Mouse (Mus musculus) MEL (cell line): ENCODE data around the gene Slc1a7. TPM values are rescaled to one million over a fixed set of nuclear protein-coding genes. Genes with fewer than 3 reads are reported as not detected.

ENCODE experiments used
- DNase-seq: peaks from one replicate; pipeline ENCODE4 v3.0.0; 2011; ENCODE audit warnings: low read depth, low spot score
- H3K27ac ChIP-seq: 2 replicates; pipeline ENCODE4 v1.5.1; 2012; ENCODE audit warnings: low read depth, mild to moderate bottlenecking, control low read depth, low read length, moderate library complexity; ENCODE audit not compliant: control insufficient read depth
- H3K27me3 ChIP-seq, 2 experiments: fragments of 150-350 bp in 1 of 2; sonication (generic) in 1 of 2; 2 replicates each; pipeline ENCODE4 v1.6.1; 2012; ENCODE audit warnings: low read length in 2 of 2, mild to moderate bottlenecking in 2 of 2, improper control_type of control experiment in 1 of 2, moderate library complexity in 1 of 2; ENCODE audit not compliant: insufficient read depth in 2 of 2, control insufficient read depth in 1 of 2
- H3K36me3 ChIP-seq, 2 experiments: 2 replicates each; pipeline ENCODE4 v1.6.1; 2012 to 2014; ENCODE audit warnings: low read length in 2 of 2, improper control_type of control experiment in 1 of 2, inconsistent platforms in 1 of 2, mild to moderate bottlenecking in 1 of 2; ENCODE audit not compliant: insufficient read depth in 2 of 2, control insufficient read depth in 1 of 2
- H3K4me1 ChIP-seq, 2 experiments: fragments of 150-350 bp in 1 of 2; sonication (generic) in 1 of 2; 2 replicates each; pipeline ENCODE4 v1.6.1; 2012; ENCODE audit warnings: low read length in 2 of 2, improper control_type of control experiment in 1 of 2, mild to moderate bottlenecking in 1 of 2; ENCODE audit not compliant: insufficient read depth in 2 of 2, control insufficient read depth in 1 of 2
- H3K4me3 ChIP-seq, 2 experiments: fragments of 150-350 bp in 1 of 2; sonication (generic) in 1 of 2; 2 replicates each; pipeline ENCODE4 v1.5.1; 2012; ENCODE audit warnings: low read depth in 2 of 2, low read length in 2 of 2, mild to moderate bottlenecking in 2 of 2, moderate library complexity in 2 of 2, control low read depth in 1 of 2, improper control_type of control experiment in 1 of 2; ENCODE audit not compliant: control insufficient read depth in 1 of 2, insufficient read depth in 1 of 2
- H3K79me2 ChIP-seq: 2 replicates; pipeline ENCODE4 v1.6.1; 2012; ENCODE audit warnings: mild to moderate bottlenecking, low read length, moderate library complexity; ENCODE audit not compliant: control insufficient read depth, poor library complexity, insufficient read depth
- H3K9ac ChIP-seq: 2 replicates; pipeline ENCODE4 v1.6.1; 2012; ENCODE audit warnings: low read depth, mild to moderate bottlenecking, control low read depth, low read length, moderate library complexity; ENCODE audit not compliant: control insufficient read depth, poor library complexity, severe bottlenecking
- H3K9me3 ChIP-seq: fragments of 150-350 bp; sonication (generic); replicated peaks from 2 replicates; pipeline ENCODE4 v1.6.1; 2012; ENCODE audit warnings: mild to moderate bottlenecking, low read length, improper control_type of control experiment, moderate library complexity; ENCODE audit not compliant: insufficient read depth
- BHLHE40 ChIP-seq: IDR thresholded peaks from 2 replicates; pipeline ENCODE4 v1.6.1; 2012; ENCODE audit warnings: low read depth, mild to moderate bottlenecking, inconsistent platforms, low read length, improper control_type of control experiment, borderline replicate concordance
- CHD1 ChIP-seq: IDR thresholded peaks from 2 replicates; pipeline ENCODE4 v1.6.1; 2012; ENCODE audit warnings: low read depth, mild to moderate bottlenecking, inconsistent platforms, low read length, improper control_type of control experiment
- CHD2 ChIP-seq: IDR thresholded peaks from 2 replicates; pipeline ENCODE4 v1.6.1; 2011; ENCODE audit warnings: low read length, improper control_type of control experiment
- CTCF ChIP-seq, 3 experiments: IDR thresholded peaks in 2 of 3; conservative IDR thresholded peaks in 1 of 3; 2 replicates each; pipeline ENCODE4 v1.5.1; 2011 to 2012; ENCODE audit warnings: low read length in 3 of 3, low read depth in 2 of 3, mild to moderate bottlenecking in 2 of 3, improper control_type of control experiment in 1 of 3, inconsistent platforms in 1 of 3, mixed read lengths in 1 of 3, moderate library complexity in 1 of 3; ENCODE audit not compliant: control insufficient read depth in 1 of 3, insufficient read depth in 1 of 3, poor library complexity in 1 of 3, severe bottlenecking in 1 of 3
- EP300 ChIP-seq, 2 experiments: IDR thresholded peaks; 2 replicates each; pipeline ENCODE4 v1.6.1; 2011; ENCODE audit warnings: improper control_type of control experiment in 2 of 2, low read length in 2 of 2, low read depth in 1 of 2, mild to moderate bottlenecking in 1 of 2
- ETS1 ChIP-seq: IDR thresholded peaks from 2 replicates; pipeline ENCODE4 v1.6.1; 2012; ENCODE audit warnings: low read depth, mild to moderate bottlenecking, inconsistent platforms, low read length, improper control_type of control experiment, moderate library complexity
- GABPA ChIP-seq: IDR thresholded peaks from 2 replicates; pipeline ENCODE4 v1.6.1; 2012; ENCODE audit warnings: low read depth, mild to moderate bottlenecking, inconsistent platforms, low read length, improper control_type of control experiment, moderate library complexity
- GATA1 ChIP-seq: IDR thresholded peaks from 2 replicates; pipeline ENCODE4 v1.6.1; 2011; ENCODE audit warnings: low read depth, low read length, improper control_type of control experiment
- HCFC1 ChIP-seq: IDR thresholded peaks from 2 replicates; pipeline ENCODE4 v1.6.1; 2012; ENCODE audit warnings: low read depth, mild to moderate bottlenecking, inconsistent platforms, low read length, improper control_type of control experiment, moderate library complexity
- JUND ChIP-seq: IDR thresholded peaks from 2 replicates; pipeline ENCODE4 v1.6.1; 2011; ENCODE audit warnings: low read depth, mild to moderate bottlenecking, improper control_type of control experiment, low read length
- KAT2A ChIP-seq: conservative IDR thresholded peaks from 2 replicates; pipeline ENCODE4 v1.6.1; 2012; ENCODE audit warnings: low read depth, low read length, improper control_type of control experiment, inconsistent platforms
- MAFK ChIP-seq: IDR thresholded peaks from 2 replicates; pipeline ENCODE4 v1.6.1; 2011; ENCODE audit warnings: low read depth, mild to moderate bottlenecking, low read length, improper control_type of control experiment, borderline replicate concordance
- MAZ ChIP-seq: IDR thresholded peaks from 2 replicates; pipeline ENCODE4 v1.6.1; 2012; ENCODE audit warnings: low read depth, mild to moderate bottlenecking, inconsistent platforms, low read length, improper control_type of control experiment
- MEF2A ChIP-seq: IDR thresholded peaks from 2 replicates; pipeline ENCODE4 v1.6.1; 2014; ENCODE audit warnings: low read depth, mild to moderate bottlenecking, inconsistent platforms, low read length, improper control_type of control experiment; ENCODE audit not compliant: poor library complexity, insufficient replicate concordance, severe bottlenecking; ENCODE audit errors: extremely low read depth
- MXI1 ChIP-seq: IDR thresholded peaks from 2 replicates; pipeline ENCODE4 v1.6.1; 2011; ENCODE audit warnings: mild to moderate bottlenecking, low read depth, low read length, improper control_type of control experiment
- MYB ChIP-seq: IDR thresholded peaks from 2 replicates; pipeline ENCODE4 v1.6.1; 2011; ENCODE audit warnings: mild to moderate bottlenecking, low read depth, low read length, improper control_type of control experiment
- MYC ChIP-seq: IDR thresholded peaks from 2 replicates; pipeline ENCODE4 v1.6.1; 2011; ENCODE audit warnings: low read depth, mild to moderate bottlenecking, low read length, improper control_type of control experiment, moderate library complexity
- NELFE ChIP-seq: IDR thresholded peaks from 2 replicates; pipeline ENCODE4 v1.6.1; 2011; ENCODE audit warnings: low read depth, low read length, improper control_type of control experiment
- NRF1 ChIP-seq: IDR thresholded peaks from 2 replicates; pipeline ENCODE4 v1.6.1; 2014; ENCODE audit warnings: low read depth, mild to moderate bottlenecking, inconsistent platforms, low read length, improper control_type of control experiment, moderate library complexity; ENCODE audit not compliant: poor library complexity, insufficient read depth, severe bottlenecking
- POLR2A ChIP-seq, 2 experiments: IDR thresholded peaks; 2 replicates each; pipeline ENCODE4 v1.6.1; 2011 to 2012; ENCODE audit warnings: low read length in 2 of 2, mild to moderate bottlenecking in 2 of 2, control low read depth in 1 of 2, improper control_type of control experiment in 1 of 2, low read depth in 1 of 2, moderate library complexity in 1 of 2; ENCODE audit not compliant: control insufficient read depth in 1 of 2, insufficient read depth in 1 of 2, poor library complexity in 1 of 2
- POLR2AphosphoS5 ChIP-seq: IDR thresholded peaks from 2 replicates; pipeline ENCODE4 v1.6.1; 2012; ENCODE audit warnings: low read depth, borderline replicate concordance, mild to moderate bottlenecking, inconsistent platforms, low read length, moderate library complexity, mixed read lengths
- RAD21 ChIP-seq: IDR thresholded peaks from 2 replicates; pipeline ENCODE4 v1.6.1; 2011; ENCODE audit warnings: mild to moderate bottlenecking, low read depth, low read length, improper control_type of control experiment
- RCOR1 ChIP-seq: IDR thresholded peaks from 2 replicates; pipeline ENCODE4 v1.6.1; 2012; ENCODE audit warnings: low read depth, mild to moderate bottlenecking, inconsistent platforms, low read length, improper control_type of control experiment
- SIN3A ChIP-seq: IDR thresholded peaks from 2 replicates; pipeline ENCODE4 v1.6.1; 2012; ENCODE audit warnings: low read length, improper control_type of control experiment, inconsistent platforms
- SMC3 ChIP-seq: IDR thresholded peaks from 2 replicates; pipeline ENCODE4 v1.6.1; 2011; ENCODE audit warnings: low read depth, low read length, improper control_type of control experiment
- TAL1 ChIP-seq: IDR thresholded peaks from 2 replicates; pipeline ENCODE4 v1.6.1; 2012; ENCODE audit warnings: mild to moderate bottlenecking, inconsistent platforms, low read length, moderate library complexity, mixed read lengths
- TCF12 ChIP-seq: IDR thresholded peaks from 2 replicates; pipeline ENCODE4 v1.6.1; 2014; ENCODE audit warnings: low read depth, mild to moderate bottlenecking, inconsistent platforms, low read length, improper control_type of control experiment, moderate library complexity
- UBTF ChIP-seq: IDR thresholded peaks from 2 replicates; pipeline ENCODE4 v1.6.1; 2012; ENCODE audit warnings: low read depth, mild to moderate bottlenecking, inconsistent platforms, low read length, improper control_type of control experiment, moderate library complexity, borderline replicate concordance; ENCODE audit not compliant: insufficient read depth
- USF1 ChIP-seq: IDR thresholded peaks from 2 replicates; pipeline ENCODE4 v1.6.1; 2014; ENCODE audit warnings: low read depth, mild to moderate bottlenecking, inconsistent platforms, low read length, improper control_type of control experiment, moderate library complexity
- ZC3H11A ChIP-seq: IDR thresholded peaks from 2 replicates; pipeline ENCODE4 v1.6.1; 2012; ENCODE audit warnings: low read depth, mild to moderate bottlenecking, inconsistent platforms, low read length, improper control_type of control experiment
- ZKSCAN1 ChIP-seq: IDR thresholded peaks from 2 replicates; pipeline ENCODE4 v1.6.1; 2012; ENCODE audit warnings: low read depth, mild to moderate bottlenecking, inconsistent platforms, low read length, improper control_type of control experiment, moderate library complexity
- ZMIZ1 ChIP-seq: IDR thresholded peaks from 2 replicates; pipeline ENCODE4 v1.6.1; 2012; ENCODE audit warnings: low read depth, mild to moderate bottlenecking, inconsistent platforms, low read length, improper control_type of control experiment, moderate library complexity
- ZNF384 ChIP-seq: IDR thresholded peaks from 2 replicates; pipeline ENCODE4 v1.6.1; 2012; ENCODE audit warnings: low read depth, mild to moderate bottlenecking, inconsistent platforms, low read length, improper control_type of control experiment
- polyA plus RNA-seq, 2 experiments: library from polyadenylated mRNA; stranded (reverse) in 1 of 2; unstranded in 1 of 2; fragments of >175 nt in 1 of 2; fragments of >200 nt in 1 of 2; gene quantifications; 2 replicates each; pipeline versions ENCODE4 v1.2.1 to v1.2.4; 2012; ENCODE audit warnings: low replicate concordance in 2 of 2, low read depth in 1 of 2; ENCODE audit not compliant: insufficient read length in 2 of 2, insufficient read depth in 1 of 2, missing spikeins in 1 of 2
- total RNA-seq: library from RNA; depleted of rRNA; stranded (reverse); fragments of 300-350 nt; gene quantifications from 2 replicates; pipeline ENCODE4 v1.2.3, GENCODE M21; 2012

Gene Slc1a7
- total and polyA plus RNA-seq, 3 experiments: 0.68 TPM; not detected in 2

DNA sequence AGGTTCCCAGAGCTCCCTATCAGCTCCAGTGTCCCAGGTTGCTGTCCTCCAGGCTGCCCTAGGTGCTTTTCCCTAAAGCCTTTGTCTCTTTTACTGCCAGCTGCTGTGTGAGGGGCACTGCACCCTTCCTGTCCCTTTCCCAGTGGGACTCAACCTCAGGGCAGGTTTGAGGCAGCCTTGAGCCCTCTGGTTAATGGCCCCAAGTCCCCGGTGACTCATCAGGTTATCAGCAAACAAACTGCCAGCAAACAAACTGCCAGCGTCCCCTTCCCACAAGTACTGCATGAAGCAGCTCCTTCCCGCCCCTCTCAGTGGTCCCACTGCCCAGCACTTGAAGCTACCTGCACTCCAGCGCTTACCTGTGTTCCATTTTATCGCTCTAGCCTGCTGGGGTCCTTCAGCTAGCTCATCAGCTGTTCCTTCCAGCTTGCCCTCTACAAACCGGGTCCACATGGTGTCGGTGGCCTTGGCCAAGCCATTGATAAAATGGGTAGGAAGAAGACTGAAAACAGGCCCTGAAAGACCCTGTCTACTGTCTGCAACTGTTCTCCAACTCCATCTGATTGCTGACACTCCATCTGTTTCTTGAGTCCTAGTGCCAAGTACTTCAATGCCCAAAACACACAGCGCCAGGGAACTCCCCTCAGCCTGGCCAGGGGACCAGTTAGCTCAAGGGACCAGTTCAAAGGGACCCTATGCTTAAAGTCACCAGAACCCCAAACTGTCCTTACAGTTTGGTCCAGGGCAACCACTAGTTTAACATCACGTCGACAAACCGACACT, 18.4 kb downstream of the Slc1a7 start:
- DNase-seq: peak; percentile 34

DNA sequence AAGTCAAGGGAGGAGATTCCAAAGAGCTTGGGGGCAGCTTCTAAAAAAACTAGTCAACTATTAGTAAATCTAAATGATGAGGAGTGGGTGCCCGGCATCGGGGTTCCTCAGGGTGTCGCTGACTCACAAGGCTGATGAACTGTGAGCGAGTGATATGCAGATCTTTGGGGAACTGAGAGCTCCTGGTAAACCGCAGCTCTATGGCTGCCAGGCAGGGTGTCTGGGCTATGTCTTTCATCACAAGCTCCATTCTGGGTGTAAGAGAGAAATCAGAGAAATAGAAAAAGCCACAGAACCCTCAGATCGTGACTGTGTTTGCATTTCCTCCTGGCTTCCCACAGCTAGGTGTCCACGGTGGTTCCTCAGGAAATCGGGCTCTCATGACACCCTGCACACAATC, 20.8 kb downstream of the Slc1a7 start:
- no peaks in the 10 kb centered on the region for H3K79me2 ChIP-seq
- peaks cover 3 to 9% of the 10 kb centered on the region in 2 experiments; a peak in 3 of 4 replicates for H3K27me3 ChIP-seq
- H3K4me1 ChIP-seq: peaks cover 0 to 30% of the 10 kb centered on the region in 2 experiments; a peak in 2 of 4 replicates
- no peak overlapping the region for H3K27ac ChIP-seq
- no peaks in the 10 kb centered on the region for H3K9me3 ChIP-seq
- DNase-seq: peak; percentile 86
- H3K36me3 ChIP-seq: peaks cover 0 to 8% of the 10 kb centered on the region in 2 experiments; a peak in 2 of 4 replicates
- peak; percentile 90 for TF ChIP-seq RCOR1
- no peak for TF ChIP-seq UBTF
- TF ChIP-seq CTCF (IDR thresholded peaks at IDR 0.05 in 2 of 3, conservative IDR thresholded peaks at IDR 0.05 in 1 of 3; ENCODE audit: control insufficient read depth in 1 of 3, insufficient read depth in 1 of 3, low read depth in 2 of 3, low read length in 3 of 3, poor library complexity in 1 of 3, severe bottlenecking in 1 of 3): peak in 2 of 3 experiments; percentile 48 to 51; a peak in 4 of 6 replicates
- peak; percentile 4; the same call in 1 of the 2 replicates for TF ChIP-seq ZC3H11A
- TF ChIP-seq BHLHE40: peak; percentile 78; the same call in 1 of the 2 replicates
- peak; percentile 74 for TF ChIP-seq TAL1
- no peak for TF ChIP-seq MAFK
- TF ChIP-seq TCF12: peak; percentile 87
- no peak for TF ChIP-seq ZKSCAN1
- TF ChIP-seq GABPA: no peak
- peak; percentile 89 to 92 for TF ChIP-seq EP300 (IDR thresholded peaks at IDR 0.05; ENCODE audit: low read depth in 1 of 2, low read length in 2 of 2)
- TF ChIP-seq RAD21: peak; percentile 58
- TF ChIP-seq ETS1: no peak
- no peak for TF ChIP-seq KAT2A
- no peak for TF ChIP-seq NELFE
- peak; percentile 50 for TF ChIP-seq SMC3
- peak; percentile 88 for TF ChIP-seq GATA1
- H3K4me3 ChIP-seq: no peak overlapping the region
- H3K9ac ChIP-seq: no peak overlapping the region

More for the DNA sequence above, 18.4 kb downstream of the Slc1a7 start:
- H3K27me3 ChIP-seq: peaks cover 1 to 8% of the 10 kb centered on the region in 2 experiments; a peak in 3 of 4 replicates
- peaks cover 0 to 38% of the 10 kb centered on the region in 2 experiments; a peak in 2 of 4 replicates for H3K4me1 ChIP-seq
- H3K27ac ChIP-seq: no peak overlapping the region
- no peak overlapping the region for H3K9ac ChIP-seq
- H3K79me2 ChIP-seq: no peaks in the 10 kb centered on the region
- H3K9me3 ChIP-seq: no peaks in the 10 kb centered on the region
- peaks cover 0 to 15% of the 10 kb centered on the region in 2 experiments; a peak in 2 of 4 replicates for H3K36me3 ChIP-seq
- TF ChIP-seq CHD2 (no peak), POLR2AphosphoS5 (no peak), MAZ (no peak), JUND (no peak), CTCF (IDR thresholded peaks at IDR 0.05 in 2 of 3, conservative IDR thresholded peaks at IDR 0.05 in 1 of 3; ENCODE audit: control insufficient read depth in 1 of 3, insufficient read depth in 1 of 3, low read depth in 2 of 3, low read length in 3 of 3, poor library complexity in 1 of 3, severe bottlenecking in 1 of 3) (no peak), ETS1 (no peak), MYC (no peak), NELFE (no peak), ZNF384 (no peak), ZKSCAN1 (no peak), GATA1 (0 out of 2 replicates have a peak, but pooled peaks have one; percentile 13), ZMIZ1 (no peak), NRF1 (no peak), MXI1 (no peak), SIN3A (no peak), ZC3H11A (no peak), CHD1 (no peak), POLR2A (IDR thresholded peaks at IDR 0.05; ENCODE audit: control insufficient read depth in 1 of 2, insufficient read depth in 1 of 2, low read depth in 1 of 2, low read length in 2 of 2, poor library complexity in 1 of 2) (no peak), UBTF (no peak), RCOR1 (no peak), USF1 (no peak), MYB (peak; percentile 40; the same call in 1 of the 2 replicates), HCFC1 (no peak), MEF2A (no peak), EP300 (IDR thresholded peaks at IDR 0.05; ENCODE audit: low read depth in 1 of 2, low read length in 2 of 2) (0 out of 4 replicates have a peak, but pooled peaks of 1 of the 2 experiments have one; percentile 38), MAFK (no peak)
- no peak overlapping the region for H3K4me3 ChIP-seq
